Mouse (Mus musculus) liver, embryonic 14.5 days (tissue): ENCODE measurements around the gene Runx3.

Experiments
- CTCF ChIP-seq: IDR thresholded peaks from 2 replicates; pipeline ENCODE4 v1.5.1; 2016; ENCODE audit warnings: antibody characterized with exemption, low read depth, control low read depth
- EP300 ChIP-seq: IDR thresholded peaks from 2 replicates; pipeline ENCODE4 v1.6.1; 2016; ENCODE audit warnings: antibody characterized with exemption, low read depth

DNA sequence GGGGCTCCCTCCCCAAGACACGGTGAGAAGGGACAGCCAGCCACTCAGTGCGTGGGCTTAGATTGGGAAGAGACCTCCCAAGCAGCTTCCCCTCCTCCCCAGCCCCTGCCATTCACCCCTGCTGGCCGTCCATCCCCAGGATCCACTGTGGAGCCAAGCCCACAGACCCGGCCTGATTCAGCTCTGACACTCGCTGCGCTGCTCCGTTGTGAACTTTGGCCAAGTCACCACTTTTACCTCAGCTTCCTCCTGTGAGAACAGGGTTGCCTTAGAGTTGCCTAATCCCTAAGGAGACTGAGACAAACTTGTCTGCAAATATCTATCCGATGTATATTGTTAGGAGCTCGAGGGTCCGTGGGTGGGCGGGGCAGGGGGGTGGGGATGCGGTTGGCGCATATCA, 21.3 kb downstream of the Runx3 start:
- TF ChIP-seq CTCF, result no peak
- TF ChIP-seq EP300, result no peak
